Mouse (Mus musculus) T-helper 2 cell (primary cell): ENCODE measurements around the gene Shc2.

Experiments used
- in situ Hi-C: fragments of 300-600 bp; cut with MboI, MseI; formaldehyde crosslinking; loops from one replicate; pipeline ENCODE4 v1.15.1; 2025; ENCODE audit warnings: high pct_unique_total_duplicates

Shc2 gene

GRCm38 (mm10) chr10:79581501-79581900, 56.2 kb downstream of the Shc2 start:
- in situ Hi-C loops: no loop called here

GRCm38 (mm10) chr10:79580811-79581210, 56.9 kb downstream of the Shc2 start:
- in situ Hi-C loops: no loop called here

- in situ Hi-C loops: no loop called here
Measured at GRCm38 (mm10) chr10:79580356-79580755, 57.4 kb downstream of the Shc2 start.

GRCm38 (mm10) chr10:79579781-79580180, 57.9 kb downstream of the Shc2 start:
- in situ Hi-C loops: no loop called here

- in situ Hi-C loops: no loop called here
Measured at GRCm38 (mm10) chr10:79578891-79579290, 58.8 kb downstream of the Shc2 start.

- in situ Hi-C loops: no loop called here
Measured at GRCm38 (mm10) chr10:79578276-79578675, 59.4 kb downstream of the Shc2 start.

GRCm38 (mm10) chr10:79577376-79577775, 60.3 kb downstream of the Shc2 start:
- in situ Hi-C loops: no loop called here

GRCm38 (mm10) chr10:79575754-79576153, 62.0 kb downstream of the Shc2 start:
- in situ Hi-C loops: no loop called here

- in situ Hi-C loops: no loop called here
Measured at GRCm38 (mm10) chr10:79574796-79575195, 62.9 kb downstream of the Shc2 start.

GRCm38 (mm10) chr10:79574350-79574749, 63.4 kb downstream of the Shc2 start:
- in situ Hi-C loops: no loop called here

GRCm38 (mm10) chr10:79573611-79574010, 64.1 kb downstream of the Shc2 start:
- in situ Hi-C loops: no loop called here

GRCm38 (mm10) chr10:79571314-79571713, 66.4 kb downstream of the Shc2 start:
- in situ Hi-C loops: no loop called here

GRCm38 (mm10) chr10:79569921-79570320, 67.8 kb downstream of the Shc2 start:
- in situ Hi-C loops: no loop called here
